Mouse (Mus musculus) stomach, embryonic 15.5 days (tissue): ENCODE measurements around the gene AC192777.2. TPM values are rescaled to one million over a fixed set of nuclear protein-coding genes. Genes with fewer than 3 reads are reported as not detected.
"Not testable (repeated sequence)": the region's sequence is repeated elsewhere in the genome, so short reads cannot be mapped to it uniquely, and the experiment has no call there.

Source experiments
- ATAC-seq: fragments of 200-750 bp; cut with Nextera tagmentation; 2 replicates; pipeline ENCODE4 v1.8.0; 2017; ENCODE audit warnings: low read depth, moderate number of reproducible peaks, moderate TSS enrichment; ENCODE audit not compliant: insufficient read depth, low FRiP score
- H3K27ac ChIP-seq: fragments of 300-500 bp; sonication (generic); 2 replicates; pipeline ENCODE4 v1.5.1; 2015; ENCODE audit warnings: mild to moderate bottlenecking, inconsistent platforms
- H3K27me3 ChIP-seq: fragments of 300-500 bp; sonication (generic); replicated peaks from 2 replicates; pipeline ENCODE4 v1.6.1; 2015; ENCODE audit warnings: inconsistent platforms
- H3K36me3 ChIP-seq: fragments of 300-500 bp; sonication (generic); 2 replicates; pipeline ENCODE4 v1.6.1; 2015; ENCODE audit warnings: inconsistent platforms
- H3K4me1 ChIP-seq: fragments of 300-500 bp; sonication (generic); 2 replicates; pipeline ENCODE4 v1.6.1; 2015; ENCODE audit warnings: inconsistent platforms
- H3K4me2 ChIP-seq: fragments of 300-500 bp; sonication (generic); 2 replicates; pipeline ENCODE4 v1.6.1; 2015; ENCODE audit warnings: mild to moderate bottlenecking, inconsistent platforms
- H3K4me3 ChIP-seq: fragments of 300-500 bp; sonication (generic); replicated peaks from 2 replicates; pipeline ENCODE4 v1.5.1; 2015; ENCODE audit warnings: inconsistent platforms
- H3K9ac ChIP-seq: fragments of 300-500 bp; sonication (generic); 2 replicates; pipeline ENCODE4 v1.6.1; 2015; ENCODE audit warnings: inconsistent platforms
- H3K9me3 ChIP-seq: fragments of 300-500 bp; sonication (generic); 2 replicates; pipeline ENCODE4 v1.6.1; 2016; ENCODE audit warnings: inconsistent platforms
- WGBS: fragments of 180-500 bp; shearing (Covaris S2); methylation state at CpG from one replicate; pipeline ENCODE4 v1.1.7; 2015; 5-methylcytosine and 5-hydroxymethylcytosine counted together
- microRNA-seq: library from miRNA; unstranded; fragments of <30 nt; microRNA quantifications from one replicate; pipeline ENCODE4, GENCODE M21; 2016
- polyA plus RNA-seq: library from polyadenylated mRNA; unstranded; fragments of >200 nt; fragmentation: Nextera tagmentation; extraction: Ambion mirVana; gene quantifications from 2 replicates; pipeline ENCODE4 v1.2.1, GENCODE M21; 2015

Gene AC192777.2
- not detected in 2 replicates for polyA plus RNA-seq

- not testable (repeated sequence) for ATAC-seq, H3K4me2 ChIP-seq, H3K4me3 ChIP-seq, H3K27me3 ChIP-seq, H3K9me3 ChIP-seq, H3K4me1 ChIP-seq, H3K9ac ChIP-seq, H3K27ac ChIP-seq, H3K36me3 ChIP-seq
- 73% methylated on average over 1 of the region's 1 CpGs for WGBS
These were observed at the start of gene AC192777.2 for GRCm38 (mm10) chr17:40095150-40095549. Gene AC192777.2, plus strand, starts transcription at chr17:40095450.

GRCm38 (mm10) chr17:40116172-40116571, 20.9 kb downstream of the AC192777.2 start:
- H3K27ac ChIP-seq, H3K4me3 ChIP-seq, H3K4me1 ChIP-seq, H3K4me2 ChIP-seq, H3K9ac ChIP-seq, H3K27me3 ChIP-seq, H3K36me3 ChIP-seq, H3K9me3 ChIP-seq: not testable (repeated sequence)
- WGBS = 82% methylated on average over 6 of the region's 6 CpGs
- ATAC-seq = 0 out of 2 replicates have a peak, but pooled peaks have one; percentile 18

GRCm38 (mm10) chr17:40116877-40117276, 21.6 kb downstream of the AC192777.2 start:
- not testable (repeated sequence) for H3K4me2 ChIP-seq, H3K36me3 ChIP-seq, H3K27me3 ChIP-seq, H3K4me3 ChIP-seq, H3K4me1 ChIP-seq, ATAC-seq, H3K9me3 ChIP-seq, H3K9ac ChIP-seq, H3K27ac ChIP-seq
- 46% methylated on average over 4 of the region's 4 CpGs for WGBS

Small RNAs within 50 kb of the gene (microRNA-seq; reads per million reads assigned to microRNA genes)
- not detected for gene Gm26376

Other genes with a start within 250 kb of the AC192777.2 start
- gene Esp38, start 144.9 kb upstream of the AC192777.2 start, polyA plus RNA-seq = not detected in 2 replicates
- not detected in 2 replicates for gene Pgk2, start 113.2 kb downstream of the AC192777.2 start, polyA plus RNA-seq
- gene Crisp3, start 146.8 kb downstream of the AC192777.2 start, polyA plus RNA-seq = not detected in 2 replicates
- 0.09 TPM in 1 of 2 replicates, not detected in the other for gene Crisp1, start 223.8 kb downstream of the AC192777.2 start, polyA plus RNA-seq